Mouse (Mus musculus): ENCODE results near the gene Dnajc21. TPM values are rescaled to one million over a fixed set of nuclear protein-coding genes. Genes with fewer than 3 reads are reported as not detected.
"Not testable (repeated sequence)": the region's sequence is repeated elsewhere in the genome, so short reads cannot be mapped to it uniquely, and the experiment has no call there.

Gene Dnajc21
- total and polyA plus RNA-seq, 3 experiments, result 21.6 to 63.2 (median 27.6) TPM

DNA sequence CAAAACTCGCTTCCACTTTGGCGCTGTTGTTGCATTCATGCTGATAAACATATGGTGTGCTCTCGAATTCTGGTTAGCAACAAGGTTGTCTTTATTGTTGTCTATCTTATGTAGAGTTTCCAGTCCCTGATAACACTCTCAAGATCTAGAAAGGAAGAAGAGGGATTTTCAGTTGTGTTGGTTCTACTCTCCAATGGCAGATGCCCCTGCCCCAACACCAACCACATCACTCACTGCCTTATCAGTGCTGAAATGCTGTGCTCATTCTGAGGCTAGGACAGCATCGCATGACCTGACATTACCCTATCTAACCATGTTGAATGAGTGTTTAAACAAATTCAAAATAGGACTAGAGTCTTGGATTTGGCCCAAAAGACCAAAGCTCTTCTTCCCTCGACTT is 29.7 kb upstream of the Dnajc21 start:
- H3K4me2 ChIP-seq (ENCODE audit: insufficient read depth, low read depth, poor library complexity, severe bottlenecking), result no peak overlapping the region
- H3K27ac ChIP-seq (ENCODE audit: insufficient read depth, low read depth), result no peak overlapping the region
- no peak overlapping the region for H3K4me3 ChIP-seq (replicated peaks in 1 of 3; ENCODE audit: low read depth in 2 of 3, low read length in 2 of 3, poor library complexity in 1 of 3)
- H3K79me2 ChIP-seq (replicated peaks; ENCODE audit: control insufficient read depth, extremely low read depth, insufficient read depth, poor library complexity, severe bottlenecking), result no peaks in the 10 kb centered on the region
- no peaks in the 10 kb centered on the region for H3K9me3 ChIP-seq (replicated peaks; ENCODE audit: low read length)
- H3K27me3 ChIP-seq (replicated peaks), result no peaks in the 10 kb centered on the region
- no peak for TF ChIP-seq NRF1 (IDR thresholded peaks at IDR 0.05; ENCODE audit: low read depth, low read length)
- no peak for TF ChIP-seq CTCF (conservative IDR thresholded peaks at IDR 0.05 in 1 of 2, IDR thresholded peaks at IDR 0.05 in 1 of 2; ENCODE audit: low read depth in 2 of 2, low read length in 2 of 2)
- no peak for TF ChIP-seq GABPA (IDR thresholded peaks at IDR 0.05; ENCODE audit: insufficient replicate concordance, low read depth, low read length)
- TF ChIP-seq TBP (conservative IDR thresholded peaks at IDR 0.05; ENCODE audit: low read depth, low read length), result no peak
- no peak for TF ChIP-seq JUND (conservative IDR thresholded peaks at IDR 0.05; ENCODE audit: low read depth, low read length)
- dilution Hi-C loops (cut with MboI; ENCODE audit: extremely low pct_ligation_motif_present, extremely low pct_unique_long_range_greater_than_20kb, low sequenced_read_pairs), result no loop called here
- no peak for DNase-seq (ENCODE audit: extremely low read depth)
- in situ Hi-C loops (cut with MboI; ENCODE audit: low pct_ligation_motif_present, low pct_unique_long_range_greater_than_20kb, low sequenced_read_pairs), result loop anchor here (5.0 kb wide), 1 partner anchor 402 kb away; no protein-coding TSS in a partner anchor
- H3K4me1 ChIP-seq (ENCODE audit: control insufficient read depth in 1 of 2, insufficient read depth in 2 of 2), result no peaks in the 10 kb centered on the region
- H3K36me3 ChIP-seq (replicated peaks in 1 of 2; ENCODE audit: control insufficient read depth in 1 of 2, insufficient read depth in 1 of 2, low read length in 1 of 2), result peaks cover 8 to 28% of the 10 kb centered on the region in 2 experiments
- H3K9ac ChIP-seq (ENCODE audit: insufficient read depth, low read depth), result no peak overlapping the region

DNA sequence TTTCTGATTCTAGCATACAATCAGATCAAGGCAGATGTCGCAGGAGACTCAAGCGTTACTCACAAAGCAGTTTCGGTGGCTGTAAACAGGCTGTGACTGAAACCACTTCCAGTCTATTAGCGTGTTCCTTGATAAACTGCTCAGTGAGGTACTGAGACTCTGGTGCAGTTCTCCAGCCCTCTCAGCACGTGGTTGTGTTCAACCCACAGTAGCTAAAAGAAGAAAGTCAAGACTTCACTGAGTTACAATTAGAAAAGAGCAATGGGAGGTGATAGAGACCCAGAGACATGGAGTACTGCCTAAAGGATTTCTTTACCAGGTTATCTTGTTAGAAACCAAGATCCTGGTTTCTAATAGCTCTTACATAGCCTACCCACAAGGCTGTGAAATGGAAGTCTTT is 29.3 kb upstream of the Dnajc21 start:
- in situ Hi-C loops (cut with MboI; ENCODE audit: low pct_ligation_motif_present, low pct_unique_long_range_greater_than_20kb, low sequenced_read_pairs), result loop anchor here (25.0 kb wide), 1 partner anchor 888 kb away; the partner anchor contains the start of gene Tars

DNA sequence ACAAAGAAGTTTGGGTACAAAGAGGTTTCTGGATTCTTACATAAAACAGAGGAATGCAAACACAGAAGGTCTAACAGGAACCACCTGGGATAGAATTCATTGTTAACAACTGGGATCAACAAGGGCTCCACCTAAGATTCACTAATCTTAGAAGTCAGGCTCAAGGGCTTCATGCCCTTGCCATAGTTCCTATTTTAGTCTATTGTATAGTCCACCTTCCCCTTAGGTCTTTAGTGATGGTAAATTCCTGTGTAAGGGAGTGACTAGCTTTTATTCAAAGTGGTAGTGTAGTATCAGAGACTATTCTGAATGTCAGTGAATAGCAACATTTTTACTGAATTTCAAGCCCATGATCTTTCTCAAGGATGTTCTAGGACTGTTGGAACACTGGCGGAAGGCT is 26.4 kb upstream of the Dnajc21 start:
- dilution Hi-C loops (cut with MboI; ENCODE audit: extremely low pct_ligation_motif_present, extremely low pct_unique_long_range_greater_than_20kb, low sequenced_read_pairs); DNase-seq (ENCODE audit: extremely low read depth); H3K4me3 ChIP-seq (replicated peaks in 1 of 3; ENCODE audit: low read depth in 2 of 3, low read length in 2 of 3, poor library complexity in 1 of 3); H3K9me3 ChIP-seq (replicated peaks; ENCODE audit: low read length); H3K9ac ChIP-seq (ENCODE audit: insufficient read depth, low read depth); H3K4me1 ChIP-seq (ENCODE audit: control insufficient read depth in 1 of 2, insufficient read depth in 2 of 2); H3K27me3 ChIP-seq (replicated peaks); H3K4me2 ChIP-seq (ENCODE audit: insufficient read depth, low read depth, poor library complexity, severe bottlenecking); H3K27ac ChIP-seq (ENCODE audit: insufficient read depth, low read depth); H3K79me2 ChIP-seq (replicated peaks; ENCODE audit: control insufficient read depth, extremely low read depth, insufficient read depth, poor library complexity, severe bottlenecking): not testable (repeated sequence)
- in situ Hi-C loops (cut with MboI; ENCODE audit: low pct_ligation_motif_present, low pct_unique_long_range_greater_than_20kb, low sequenced_read_pairs), result loop anchor here (25.0 kb wide), 1 partner anchor 891 kb away; the partner anchor contains the start of gene Tars
- H3K36me3 ChIP-seq (replicated peaks in 1 of 2; ENCODE audit: control insufficient read depth in 1 of 2, insufficient read depth in 1 of 2, low read length in 1 of 2), result peaks cover 17 to 58% of the 10 kb centered on the region in 2 experiments

More for the DNA sequence above, 29.3 kb upstream of the Dnajc21 start:
- Histone ChIP-seq H3K79me2 (replicated peaks; ENCODE audit: control insufficient read depth, extremely low read depth, insufficient read depth, poor library complexity, severe bottlenecking) (no peaks in the 10 kb centered on the region), H3K4me1 (ENCODE audit: control insufficient read depth in 1 of 2, insufficient read depth in 2 of 2) (no peaks in the 10 kb centered on the region), H3K4me2 (ENCODE audit: insufficient read depth, low read depth, poor library complexity, severe bottlenecking) (no peak overlapping the region), H3K36me3 (replicated peaks in 1 of 2; ENCODE audit: control insufficient read depth in 1 of 2, insufficient read depth in 1 of 2, low read length in 1 of 2) (peaks cover 8 to 32% of the 10 kb centered on the region in 2 experiments), H3K27me3 (replicated peaks) (no peaks in the 10 kb centered on the region), H3K9me3 (replicated peaks; ENCODE audit: low read length) (no peaks in the 10 kb centered on the region), H3K4me3 (replicated peaks in 1 of 3; ENCODE audit: low read depth in 2 of 3, low read length in 2 of 3, poor library complexity in 1 of 3) (no peak overlapping the region), H3K9ac (ENCODE audit: insufficient read depth, low read depth) (no peak overlapping the region), H3K27ac (ENCODE audit: insufficient read depth, low read depth) (no peak overlapping the region)
- dilution Hi-C loops (cut with MboI; ENCODE audit: extremely low pct_ligation_motif_present, extremely low pct_unique_long_range_greater_than_20kb, low sequenced_read_pairs), result no loop called here
- TF ChIP-seq HCFC1 (IDR thresholded peaks at IDR 0.05; ENCODE audit: low read depth, low read length) (no peak), MXI1 (IDR thresholded peaks at IDR 0.05; ENCODE audit: low read depth, low read length) (no peak), TCF12 (IDR thresholded peaks at IDR 0.05; ENCODE audit: low read depth, low read length) (no peak), JUND (conservative IDR thresholded peaks at IDR 0.05; ENCODE audit: low read depth, low read length) (no peak), MYC (IDR thresholded peaks at IDR 0.05; ENCODE audit: low read depth, low read length) (no peak), GABPA (IDR thresholded peaks at IDR 0.05; ENCODE audit: insufficient replicate concordance, low read depth, low read length) (no peak), BHLHE40 (IDR thresholded peaks at IDR 0.05; ENCODE audit: low read depth, low read length) (no peak), TBP (conservative IDR thresholded peaks at IDR 0.05; ENCODE audit: low read depth, low read length) (no peak), MEF2A (IDR thresholded peaks at IDR 0.05; ENCODE audit: borderline replicate concordance, low read depth, low read length) (no peak), ZNF384 (IDR thresholded peaks at IDR 0.05; ENCODE audit: low read depth, low read length) (no peak), SMC3 (IDR thresholded peaks at IDR 0.05; ENCODE audit: low read depth, low read length) (no peak), ZC3H11A (IDR thresholded peaks at IDR 0.05; ENCODE audit: low read depth, low read length) (no peak), ELF1 (IDR thresholded peaks at IDR 0.05; ENCODE audit: low read depth, low read length) (no peak), USF2 (conservative IDR thresholded peaks at IDR 0.05; ENCODE audit: low read depth, low read length) (no peak)
- DNase-seq (ENCODE audit: extremely low read depth), result no peak
